Mouse (Mus musculus): Measurements from ENCODE around the gene Bcap31.

Gene Bcap31

GRCm38 (mm10) chrX:73676668-73677067, 39.3 kb downstream of the Bcap31 start:
- DNase-seq (ENCODE audit: low spot score) = no peak

- DNase-seq (ENCODE audit: low spot score) = no peak
Measured at GRCm38 (mm10) chrX:73675231-73675630, 40.7 kb downstream of the Bcap31 start.

- peak; percentile 48 for DNase-seq (ENCODE audit: low spot score)
Measured at GRCm38 (mm10) chrX:73673968-73674661, 41.9 kb downstream of the Bcap31 start.

- no peak for DNase-seq (ENCODE audit: low spot score)
Measured at GRCm38 (mm10) chrX:73673619-73673967, 42.4 kb downstream of the Bcap31 start.

- peak; percentile 75 for DNase-seq (ENCODE audit: low spot score)
Measured at GRCm38 (mm10) chrX:73672879-73673618, 42.9 kb downstream of the Bcap31 start, which contains the start of gene Slc6a8. TSS of gene Slc6a8 (plus strand) at chrX:73673150.

GRCm38 (mm10) chrX:73672031-73672431, 43.9 kb downstream of the Bcap31 start:
- DNase-seq (ENCODE audit: low spot score) = peak; percentile 76

GRCm38 (mm10) chrX:73663143-73663542, 52.8 kb downstream of the Bcap31 start:
- DNase-seq (ENCODE audit: low spot score) = peak; percentile 62

- no peak for DNase-seq (ENCODE audit: low spot score)
Measured at GRCm38 (mm10) chrX:73660284-73660665, 55.7 kb downstream of the Bcap31 start.

GRCm38 (mm10) chrX:73659575-73660283, 56.2 kb downstream of the Bcap31 start, which contains the start of gene Pnck:
TSS of gene Pnck (minus strand) at chrX:73660117.
- DNase-seq (ENCODE audit: low spot score) = peak; percentile 46

- no peak for DNase-seq (ENCODE audit: low spot score)
Measured at GRCm38 (mm10) chrX:73658936-73659574, 56.9 kb downstream of the Bcap31 start.

- no peak for DNase-seq (ENCODE audit: low spot score)
Measured at GRCm38 (mm10) chrX:73658391-73658790, 57.6 kb downstream of the Bcap31 start.

- DNase-seq (ENCODE audit: low spot score) = peak; percentile 42
Measured at GRCm38 (mm10) chrX:73655529-73655928, 60.4 kb downstream of the Bcap31 start.

- peak; percentile 83 for DNase-seq (ENCODE audit: low spot score)
Measured at GRCm38 (mm10) chrX:73654177-73654576, 61.8 kb downstream of the Bcap31 start.

- no peak for DNase-seq (ENCODE audit: low spot score)
Measured at GRCm38 (mm10) chrX:73653392-73653791, 62.6 kb downstream of the Bcap31 start.

GRCm38 (mm10) chrX:73650869-73651268, 65.1 kb downstream of the Bcap31 start:
- DNase-seq (ENCODE audit: low spot score) = no peak

- no peak for DNase-seq (ENCODE audit: low spot score)
Measured at GRCm38 (mm10) chrX:73645121-73645520, 70.9 kb downstream of the Bcap31 start.

GRCm38 (mm10) chrX:73639901-73640469, 76.0 kb downstream of the Bcap31 start:
- DNase-seq (ENCODE audit: low spot score) = peak; percentile 32

- peak; percentile 61 for DNase-seq (ENCODE audit: low spot score)
Measured at GRCm38 (mm10) chrX:73639255-73639675, 76.7 kb downstream of the Bcap31 start, which contains the start of gene Dusp9. TSS of gene Dusp9 (plus strand) at chrX:73639419.

GRCm38 (mm10) chrX:73637415-73637814, 78.6 kb downstream of the Bcap31 start:
- DNase-seq (ENCODE audit: low spot score) = no peak

Data from retina, embryonic 14.5 days (tissue).